Mouse (Mus musculus): ENCODE measurements around the gene Twnk.

DNA sequence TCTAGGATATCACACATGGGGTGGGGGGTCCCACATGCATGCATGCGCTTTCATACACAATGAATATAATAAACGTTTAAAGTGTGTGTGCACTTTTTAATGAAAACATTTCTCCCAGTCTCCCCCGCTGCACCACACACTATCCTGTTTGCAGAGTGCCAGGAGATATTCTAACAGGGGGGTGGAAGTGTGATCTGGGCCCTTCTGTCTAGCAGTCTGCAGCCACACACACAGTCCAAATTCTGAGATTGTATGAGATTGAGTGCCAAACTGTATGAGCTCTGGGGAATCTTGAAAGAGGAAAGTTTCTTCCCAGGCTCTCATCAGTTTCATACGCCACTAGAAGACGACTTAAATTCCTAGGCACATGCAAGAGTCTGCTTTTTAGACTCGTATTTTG, 17.6 kb upstream of the Twnk start:
- TF ChIP-seq GATA1 (IDR thresholded peaks at IDR 0.05; ENCODE audit: low read length) (no peak), TAL1 (IDR thresholded peaks at IDR 0.05; ENCODE audit: low read length) (no peak)

All from erythroblast, embryonic 14.5 days (primary cell).